Mouse (Mus musculus): Measurements from ENCODE around the gene A730071L15Rik. TPM values are rescaled to one million over a fixed set of nuclear protein-coding genes. Genes with fewer than 3 reads are reported as not detected.

A730071L15Rik gene
- polyA plus RNA-seq, 1 experiment from 2014 or later, result 0.62 TPM

DNA sequence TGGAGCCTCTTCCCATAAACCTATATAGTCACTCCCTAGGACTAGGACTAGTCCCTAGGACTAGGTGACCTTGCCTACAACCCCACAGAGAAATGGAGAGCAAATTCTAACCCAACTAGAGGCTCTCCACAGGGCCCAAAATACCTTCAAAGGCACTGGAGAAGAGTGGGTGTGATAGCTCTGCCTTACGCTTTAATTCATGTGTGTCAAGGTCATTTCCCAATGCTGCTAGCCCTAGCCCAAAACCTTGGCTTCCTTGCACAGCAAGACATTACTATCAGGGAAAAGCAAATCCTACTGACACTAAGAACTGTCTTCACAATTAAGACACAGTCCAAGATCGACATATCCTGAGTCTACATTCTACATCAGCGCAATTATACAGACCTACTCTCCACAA lies 36.8 kb upstream of the A730071L15Rik start:
- no peak overlapping the region for H3K4me3 ChIP-seq (ENCODE audit: low read length)
- H3K4me1 ChIP-seq (ENCODE audit: control insufficient read depth, insufficient read depth, low read length), result no peaks in the 10 kb centered on the region
- no peak overlapping the region for H3K9ac ChIP-seq (ENCODE audit: low read depth, low read length)
- no peak overlapping the region for H3K27ac ChIP-seq (ENCODE audit: low read length)
- no peaks in the 10 kb centered on the region for H3K27me3 ChIP-seq (replicated peaks; ENCODE audit: control insufficient read depth, insufficient read depth, low read length)
- no peak for ATAC-seq
- no peaks in the 10 kb centered on the region for H3K9me3 ChIP-seq (ENCODE audit: control insufficient read depth, low read length)
- WGBS, result 96% methylated on average over 3 of the region's 3 CpGs
- H3K4me2 ChIP-seq (ENCODE audit: low read depth, low read length), result no peak overlapping the region
- no peaks in the 10 kb centered on the region for H3K36me3 ChIP-seq (ENCODE audit: control insufficient read depth, insufficient read depth, low read length)

DNA sequence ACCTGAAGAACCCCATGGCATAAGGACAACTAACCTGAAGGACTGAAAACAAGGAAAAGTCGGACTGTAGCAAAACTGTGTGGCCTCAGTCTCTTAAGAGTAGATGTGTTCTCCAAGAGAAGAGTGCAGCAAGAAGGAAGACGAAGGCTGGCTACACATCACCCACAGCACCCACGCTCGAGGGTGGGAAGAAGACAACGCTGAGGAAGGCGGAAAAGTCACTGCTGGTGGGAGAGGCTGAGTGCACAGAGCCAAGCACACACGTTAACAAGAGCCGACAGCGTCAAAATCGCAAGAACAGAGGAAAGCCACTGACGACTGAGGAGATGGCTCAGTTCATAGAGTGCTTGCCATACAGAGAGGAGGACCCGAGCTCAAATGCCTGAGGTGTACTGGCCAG lies 36.1 kb upstream of the A730071L15Rik start:
- Histone ChIP-seq H3K27ac (ENCODE audit: low read length) (no peak overlapping the region), H3K4me2 (ENCODE audit: low read depth, low read length) (no peak overlapping the region), H3K9ac (ENCODE audit: low read depth, low read length) (no peak overlapping the region), H3K4me3 (ENCODE audit: low read length) (no peak overlapping the region), H3K4me1 (ENCODE audit: control insufficient read depth, insufficient read depth, low read length) (no peaks in the 10 kb centered on the region), H3K27me3 (replicated peaks; ENCODE audit: control insufficient read depth, insufficient read depth, low read length) (no peaks in the 10 kb centered on the region), H3K9me3 (ENCODE audit: control insufficient read depth, low read length) (no peaks in the 10 kb centered on the region), H3K36me3 (ENCODE audit: control insufficient read depth, insufficient read depth, low read length) (no peaks in the 10 kb centered on the region)
- no peak for ATAC-seq
- WGBS, result 92% methylated on average over 12 of the region's 12 CpGs

DNA sequence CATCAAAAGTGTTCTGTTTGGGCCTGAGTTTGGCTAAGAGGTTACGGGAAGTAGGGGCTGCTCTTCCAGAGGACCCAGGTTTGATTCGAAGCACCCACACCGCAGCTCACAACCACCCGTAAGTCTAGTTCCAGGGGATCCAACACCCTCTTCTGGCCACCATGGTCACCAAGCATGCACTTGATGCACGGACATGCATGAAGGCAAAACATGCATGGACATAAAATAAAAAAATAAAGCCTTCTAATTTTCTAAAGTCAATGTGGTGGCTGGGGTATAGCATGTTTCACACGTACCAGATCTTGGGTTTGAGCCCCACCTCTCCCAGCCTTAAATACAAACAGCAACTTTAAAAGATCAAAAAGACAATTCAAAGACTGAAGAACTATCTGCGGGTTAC lies 35.0 kb upstream of the A730071L15Rik start:
- 95% methylated on average over 7 of the region's 7 CpGs for WGBS
- no peak overlapping the region for H3K9ac ChIP-seq (ENCODE audit: low read depth, low read length)
- no peak overlapping the region for H3K4me3 ChIP-seq (ENCODE audit: low read length)
- no peak overlapping the region for H3K4me2 ChIP-seq (ENCODE audit: low read depth, low read length)
- no peaks in the 10 kb centered on the region for H3K4me1 ChIP-seq (ENCODE audit: control insufficient read depth, insufficient read depth, low read length)
- no peak overlapping the region for H3K27ac ChIP-seq (ENCODE audit: low read length)
- no peaks in the 10 kb centered on the region for H3K27me3 ChIP-seq (replicated peaks; ENCODE audit: control insufficient read depth, insufficient read depth, low read length)
- ATAC-seq, result no peak
- H3K9me3 ChIP-seq (ENCODE audit: control insufficient read depth, low read length), result no peaks in the 10 kb centered on the region
- H3K36me3 ChIP-seq (ENCODE audit: control insufficient read depth, insufficient read depth, low read length), result no peaks in the 10 kb centered on the region

GRCm38 (mm10) chr11:6165391-6166081 lies 34.3 kb upstream of the A730071L15Rik start:
- Histone ChIP-seq H3K9me3 (ENCODE audit: control insufficient read depth, low read length) (no peaks in the 10 kb centered on the region), H3K9ac (ENCODE audit: low read depth, low read length) (no peak overlapping the region), H3K27me3 (replicated peaks; ENCODE audit: control insufficient read depth, insufficient read depth, low read length) (no peaks in the 10 kb centered on the region), H3K36me3 (ENCODE audit: control insufficient read depth, insufficient read depth, low read length) (no peaks in the 10 kb centered on the region), H3K4me2 (ENCODE audit: low read depth, low read length) (no peak overlapping the region), H3K4me3 (ENCODE audit: low read length) (no peak overlapping the region), H3K27ac (ENCODE audit: low read length) (no peak overlapping the region), H3K4me1 (ENCODE audit: control insufficient read depth, insufficient read depth, low read length) (no peaks in the 10 kb centered on the region)
- ATAC-seq, result no peak
- WGBS, result 89% methylated on average over 7 of the region's 7 CpGs

GRCm38 (mm10) chr11:6166351-6166750 lies 33.5 kb upstream of the A730071L15Rik start:
- Histone ChIP-seq H3K9ac (ENCODE audit: low read depth, low read length) (no peak overlapping the region), H3K9me3 (ENCODE audit: control insufficient read depth, low read length) (no peaks in the 10 kb centered on the region), H3K4me3 (ENCODE audit: low read length) (no peak overlapping the region), H3K4me2 (ENCODE audit: low read depth, low read length) (no peak overlapping the region), H3K36me3 (ENCODE audit: control insufficient read depth, insufficient read depth, low read length) (no peaks in the 10 kb centered on the region), H3K27ac (ENCODE audit: low read length) (no peak overlapping the region), H3K4me1 (ENCODE audit: control insufficient read depth, insufficient read depth, low read length) (no peaks in the 10 kb centered on the region), H3K27me3 (replicated peaks; ENCODE audit: control insufficient read depth, insufficient read depth, low read length) (no peaks in the 10 kb centered on the region)
- ATAC-seq, result no peak
- 90% methylated on average over 12 of the region's 12 CpGs for WGBS

DNA sequence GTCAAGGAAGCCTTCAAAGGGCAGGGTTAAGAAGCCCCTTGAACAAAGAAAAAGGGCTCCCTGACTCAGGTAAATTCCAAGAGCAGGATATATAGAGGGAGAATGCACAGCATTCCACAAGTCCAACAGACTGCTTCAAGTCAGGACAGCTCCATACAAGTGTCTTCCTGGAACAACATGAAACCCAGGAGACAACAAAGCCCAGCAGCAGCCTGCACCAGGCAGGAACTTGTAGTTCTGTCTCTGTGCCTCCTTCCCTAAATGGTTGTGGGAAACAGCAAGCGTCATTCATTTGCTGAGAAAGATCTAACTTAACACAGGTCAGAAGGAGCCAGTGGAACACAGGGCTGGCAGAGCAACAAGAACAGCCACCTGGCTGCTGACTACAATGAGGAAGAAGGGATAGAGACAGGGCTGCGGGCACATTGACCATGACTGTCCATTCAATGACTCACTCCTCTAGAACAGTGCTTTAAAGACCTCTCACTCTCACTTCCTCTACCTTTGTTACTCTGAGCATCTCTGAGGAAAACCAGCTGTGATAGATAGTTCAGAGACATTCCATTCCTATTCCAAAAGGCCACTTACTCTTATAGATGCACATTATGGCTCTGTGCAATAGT lies 30.7 kb upstream of the A730071L15Rik start:
- H3K4me3 ChIP-seq (ENCODE audit: low read length), result no peak overlapping the region
- H3K4me1 ChIP-seq (ENCODE audit: control insufficient read depth, insufficient read depth, low read length), result no peaks in the 10 kb centered on the region
- WGBS, result 80% methylated on average over 2 of the region's 2 CpGs
- no peaks in the 10 kb centered on the region for H3K9me3 ChIP-seq (ENCODE audit: control insufficient read depth, low read length)
- no peaks in the 10 kb centered on the region for H3K36me3 ChIP-seq (ENCODE audit: control insufficient read depth, insufficient read depth, low read length)
- no peak overlapping the region for H3K27ac ChIP-seq (ENCODE audit: low read length)
- no peak for ATAC-seq
- H3K9ac ChIP-seq (ENCODE audit: low read depth, low read length), result no peak overlapping the region
- no peak overlapping the region for H3K4me2 ChIP-seq (ENCODE audit: low read depth, low read length)
- H3K27me3 ChIP-seq (replicated peaks; ENCODE audit: control insufficient read depth, insufficient read depth, low read length), result no peaks in the 10 kb centered on the region

DNA sequence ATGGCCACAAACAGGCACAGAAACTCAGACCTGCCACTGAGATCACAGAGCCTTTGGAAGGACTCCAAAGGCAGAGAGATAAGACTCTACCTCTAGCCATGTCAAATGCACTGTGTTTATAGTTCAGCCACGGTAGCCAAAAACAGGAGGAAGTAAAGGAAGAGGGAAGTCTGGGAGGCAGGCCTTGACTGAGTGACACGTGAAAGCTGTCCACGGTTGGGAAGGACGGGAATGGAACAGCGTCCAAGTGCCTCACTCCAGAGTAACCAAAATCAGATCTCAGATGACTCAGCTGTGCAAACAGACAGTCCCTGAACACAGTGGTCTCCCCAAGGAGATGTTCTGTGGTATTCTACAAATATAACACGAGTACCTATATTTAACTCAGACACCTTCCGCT lies 25.1 kb upstream of the A730071L15Rik start:
- no peak for ATAC-seq
- Histone ChIP-seq H3K9me3 (ENCODE audit: control insufficient read depth, low read length) (no peaks in the 10 kb centered on the region), H3K4me3 (ENCODE audit: low read length) (no peak overlapping the region), H3K36me3 (ENCODE audit: control insufficient read depth, insufficient read depth, low read length) (no peaks in the 10 kb centered on the region), H3K27me3 (replicated peaks; ENCODE audit: control insufficient read depth, insufficient read depth, low read length) (no peaks in the 10 kb centered on the region), H3K9ac (ENCODE audit: low read depth, low read length) (no peak overlapping the region), H3K27ac (ENCODE audit: low read length) (no peak overlapping the region), H3K4me1 (ENCODE audit: control insufficient read depth, insufficient read depth, low read length) (peaks cover 12% of the 10 kb centered on the region), H3K4me2 (ENCODE audit: low read depth, low read length) (no peak overlapping the region)
- WGBS, result 57% methylated on average over 7 of the region's 7 CpGs

- no peaks in the 10 kb centered on the region for H3K36me3 ChIP-seq (ENCODE audit: control insufficient read depth, insufficient read depth, low read length)
- H3K27ac ChIP-seq (ENCODE audit: low read length), result no peak overlapping the region
- H3K4me2 ChIP-seq (ENCODE audit: low read depth, low read length), result no peak overlapping the region
- no peaks in the 10 kb centered on the region for H3K27me3 ChIP-seq (replicated peaks; ENCODE audit: control insufficient read depth, insufficient read depth, low read length)
- no peak overlapping the region for H3K9ac ChIP-seq (ENCODE audit: low read depth, low read length)
- H3K9me3 ChIP-seq (ENCODE audit: control insufficient read depth, low read length), result no peaks in the 10 kb centered on the region
- H3K4me3 ChIP-seq (ENCODE audit: low read length), result no peak overlapping the region
- 40% methylated on average over 1 of the region's 1 CpGs for WGBS
- peaks cover 13% of the 10 kb centered on the region for H3K4me1 ChIP-seq (ENCODE audit: control insufficient read depth, insufficient read depth, low read length)
- ATAC-seq, result no peak
These were observed 24.3 kb upstream of the A730071L15Rik start for GRCm38 (mm10) chr11:6175506-6175905.

GRCm38 (mm10) chr11:6177781-6178420 lies 21.9 kb upstream of the A730071L15Rik start:
- peaks cover 13% of the 10 kb centered on the region for H3K4me1 ChIP-seq (ENCODE audit: control insufficient read depth, insufficient read depth, low read length)
- H3K9me3 ChIP-seq (ENCODE audit: control insufficient read depth, low read length), result no peaks in the 10 kb centered on the region
- H3K27me3 ChIP-seq (replicated peaks; ENCODE audit: control insufficient read depth, insufficient read depth, low read length), result no peaks in the 10 kb centered on the region
- H3K9ac ChIP-seq (ENCODE audit: low read depth, low read length), result no peak overlapping the region
- H3K4me3 ChIP-seq (ENCODE audit: low read length), result no peak overlapping the region
- H3K4me2 ChIP-seq (ENCODE audit: low read depth, low read length), result no peak overlapping the region
- no peak for ATAC-seq
- no peaks in the 10 kb centered on the region for H3K36me3 ChIP-seq (ENCODE audit: control insufficient read depth, insufficient read depth, low read length)
- WGBS, result 82% methylated on average over 8 of the region's 8 CpGs
- no peak overlapping the region for H3K27ac ChIP-seq (ENCODE audit: low read length)
